Mouse (Mus musculus) gastrocnemius, adult 2 months (tissue): ENCODE results near the gene Tcp11. TPM values are rescaled to one million over a fixed set of nuclear protein-coding genes. Genes with fewer than 3 reads are reported as not detected.
A peak's percentile ranks its signal among the peaks of the same experiment; 100 is the strongest.

ENCODE experiments used
- DNase-seq: peaks from one replicate; pipeline ENCODE4 v3.0.0; 2022
- H3K27ac ChIP-seq: fragments of 200-600 bp; 2 replicates; pipeline ENCODE4 v1.8.1; 2022; ENCODE audit warnings: mild to moderate bottlenecking
- H3K4me3 ChIP-seq: fragments of 200-600 bp; 2 replicates; pipeline ENCODE4 v1.8.1; 2022; ENCODE audit warnings: mild to moderate bottlenecking, moderate library complexity
- CTCF ChIP-seq: fragments of 200-600 bp; IDR thresholded peaks from 2 replicates; pipeline ENCODE4 v1.8.1; 2022; ENCODE audit warnings: antibody characterized with exemption, mild to moderate bottlenecking, moderate library complexity
- intact Hi-C: fragments of 180-260 bp; cut with DNase I; formaldehyde crosslinking; loops from one replicate; pipeline ENCODE4 v1.15.1; 2025
- total RNA-seq, 2 experiments: library from RNA; stranded (reverse); gene quantifications; 2 replicates each; pipeline ENCODE4 v1.2.3; 2021

Tcp11 gene
- total RNA-seq, 2 experiments from 2014 or later: not detected

- Histone ChIP-seq H3K4me3 (no peak overlapping the region), H3K27ac (no peak overlapping the region)
- no peak for DNase-seq
- intact Hi-C loops: no loop called here
- no peak for TF ChIP-seq CTCF
Measured at GRCm38 (mm10) chr17:28080817-28081165, 352 bp upstream of the Tcp11 start.

GRCm38 (mm10) chr17:28079618-28080017, 821 bp downstream of the Tcp11 start:
- peak; percentile 76 for TF ChIP-seq CTCF
- intact Hi-C loops: loop anchor here (2.0 kb wide), 1 partner anchor 171 kb away; the partner anchor contains the start of genes Anks1 and Taf11
- DNase-seq: peak; percentile 86
- Histone ChIP-seq H3K27ac (no peak overlapping the region), H3K4me3 (peak overlapping the region; percentile 82)

- H3K4me3 ChIP-seq: no peak overlapping the region
- intact Hi-C loops: loop anchor here (2.0 kb wide), 1 partner anchor 169 kb away; the partner anchor contains the start of genes Anks1 and Taf11
- no peak for TF ChIP-seq CTCF
- no peak overlapping the region for H3K27ac ChIP-seq
- DNase-seq: no peak
Measured at GRCm38 (mm10) chr17:28078028-28078427, 2.4 kb downstream of the Tcp11 start.

- DNase-seq: no peak
- no peak overlapping the region for H3K4me3 ChIP-seq
- intact Hi-C loops: no loop called here
- H3K27ac ChIP-seq: no peak overlapping the region
- no peak for TF ChIP-seq CTCF
Measured at GRCm38 (mm10) chr17:28074486-28074885, 6.0 kb downstream of the Tcp11 start.

- TF ChIP-seq CTCF: no peak
- H3K27ac ChIP-seq: no peak overlapping the region
- intact Hi-C loops: no loop called here
- no peak for DNase-seq
- H3K4me3 ChIP-seq: no peak overlapping the region
Measured at GRCm38 (mm10) chr17:28072730-28073129, 7.7 kb downstream of the Tcp11 start.

GRCm38 (mm10) chr17:28070256-28070655, 10.2 kb downstream of the Tcp11 start:
- Histone ChIP-seq H3K27ac (no peak overlapping the region), H3K4me3 (no peak overlapping the region)
- no peak for DNase-seq
- intact Hi-C loops: no loop called here
- TF ChIP-seq CTCF: no peak

- intact Hi-C loops: no loop called here
- H3K27ac ChIP-seq: no peak overlapping the region
- TF ChIP-seq CTCF: no peak
- H3K4me3 ChIP-seq: no peak overlapping the region
- DNase-seq: no peak
Measured at GRCm38 (mm10) chr17:28069446-28069845, 11.0 kb downstream of the Tcp11 start.

GRCm38 (mm10) chr17:28067303-28067702, 13.1 kb downstream of the Tcp11 start:
- Histone ChIP-seq H3K27ac (no peak overlapping the region), H3K4me3 (no peak overlapping the region)
- intact Hi-C loops: no loop called here
- no peak for TF ChIP-seq CTCF
- no peak for DNase-seq

- no peak overlapping the region for H3K27ac ChIP-seq
- TF ChIP-seq CTCF: no peak
- intact Hi-C loops: no loop called here
Measured at GRCm38 (mm10) chr17:28063163-28063562, 17.3 kb downstream of the Tcp11 start.

GRCm38 (mm10) chr17:28062710-28063109, 17.7 kb downstream of the Tcp11 start:
- peak; percentile 53 for DNase-seq
- H3K27ac ChIP-seq: no peak overlapping the region
- TF ChIP-seq CTCF: no peak
- intact Hi-C loops: no loop called here
- no peak overlapping the region for H3K4me3 ChIP-seq

More at GRCm38 (mm10) chr17:28063163-28063562, 17.3 kb downstream of the Tcp11 start:
- H3K4me3 ChIP-seq: no peak overlapping the region
- no peak for DNase-seq

GRCm38 (mm10) chr17:28061472-28061871, 19.0 kb downstream of the Tcp11 start:
- peak; percentile 61 for DNase-seq
- peak; percentile 70 for TF ChIP-seq CTCF
- intact Hi-C loops: loop anchor here (2.0 kb wide), 1 partner anchor 71 kb away; no protein-coding TSS in a partner anchor
- Histone ChIP-seq H3K27ac (no peak overlapping the region), H3K4me3 (no peak overlapping the region)

- Histone ChIP-seq H3K27ac (no peak overlapping the region), H3K4me3 (no peak overlapping the region)
- no peak for DNase-seq
- intact Hi-C loops: loop anchor here (2.0 kb wide), 1 partner anchor 70 kb away; no protein-coding TSS in a partner anchor
- TF ChIP-seq CTCF: no peak
Measured at GRCm38 (mm10) chr17:28060681-28061080, 19.8 kb downstream of the Tcp11 start.

- TF ChIP-seq CTCF: no peak
- intact Hi-C loops: no loop called here
- Histone ChIP-seq H3K27ac (no peak overlapping the region), H3K4me3 (no peak overlapping the region)
- no peak for DNase-seq
Measured at GRCm38 (mm10) chr17:28058346-28058745, 22.1 kb downstream of the Tcp11 start.

- H3K27ac ChIP-seq: peak overlapping the region; percentile 56; the same call in 1 of the 2 replicates
- no peak overlapping the region for H3K4me3 ChIP-seq
- peak; percentile 65 for DNase-seq
- intact Hi-C loops: loop anchor here (5.0 kb wide), 1 partner anchor 45 kb away; no protein-coding TSS in a partner anchor
- no peak for TF ChIP-seq CTCF
Measured at GRCm38 (mm10) chr17:28052293-28052863, 28.1 kb downstream of the Tcp11 start.
